Mouse (Mus musculus): ENCODE measurements around the gene Peli3. TPM values are rescaled to one million over a fixed set of nuclear protein-coding genes. Genes with fewer than 3 reads are reported as not detected.

Peli3 gene
- polyA plus RNA-seq, 1 experiment from 2014 or later = 2.2 TPM

GRCm38 (mm10) chr19:4925121-4925860 lies 17.6 kb downstream of the Peli3 start:
- WGBS = 96% methylated on average over 11 of the region's 11 CpGs

DNA sequence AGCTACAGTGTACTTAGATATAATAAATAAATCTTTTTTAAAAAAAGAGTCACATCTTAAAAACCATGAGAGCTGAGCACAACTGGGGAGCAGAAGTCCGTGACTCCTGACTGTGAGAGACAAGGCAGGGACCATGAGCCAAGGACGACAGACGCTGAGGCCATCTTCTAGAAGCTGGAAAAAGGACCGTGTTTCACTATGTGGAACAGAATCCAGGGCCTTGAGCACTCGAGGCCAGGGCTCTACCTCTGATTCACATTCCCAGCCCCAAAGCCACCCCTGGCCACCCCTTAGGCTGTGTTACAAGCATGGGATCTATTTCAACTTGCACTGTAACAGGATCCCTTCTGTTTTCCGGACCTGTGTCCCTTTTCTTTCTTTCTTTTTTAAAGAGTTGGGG lies 23.3 kb downstream of the Peli3 start:
- H3K9me3 ChIP-seq (ENCODE audit: control insufficient read depth, low read length) = no peaks in the 10 kb centered on the region
- peaks cover 98% of the 10 kb centered on the region for H3K36me3 ChIP-seq (ENCODE audit: control insufficient read depth, insufficient read depth, low read length)
- no peaks in the 10 kb centered on the region for H3K4me1 ChIP-seq (replicated peaks; ENCODE audit: control insufficient read depth, insufficient read depth, low read length)
- ATAC-seq (replicated peaks; ENCODE audit: low FRiP score, low TSS enrichment, low read depth) (no peak), DNase-seq (ENCODE audit: low spot score) (no peak)
- no peak overlapping the region for H3K4me2 ChIP-seq (ENCODE audit: low read length)
- no peak overlapping the region for H3K27ac ChIP-seq (ENCODE audit: low read depth)
- H3K4me3 ChIP-seq (ENCODE audit: low read depth, low read length) = no peak overlapping the region
- H3K9ac ChIP-seq (ENCODE audit: low read length) = no peak overlapping the region
- 77% methylated on average over 6 of the region's 6 CpGs for WGBS
- no peaks in the 10 kb centered on the region for H3K27me3 ChIP-seq (replicated peaks; ENCODE audit: control insufficient read depth, insufficient read depth, low read length)

More at GRCm38 (mm10) chr19:4925121-4925860, 17.6 kb downstream of the Peli3 start:
- Histone ChIP-seq H3K27ac (ENCODE audit: low read depth) (no peak overlapping the region), H3K4me3 (ENCODE audit: low read depth, low read length) (no peak overlapping the region), H3K27me3 (replicated peaks; ENCODE audit: control insufficient read depth, insufficient read depth, low read length) (no peaks in the 10 kb centered on the region), H3K4me1 (replicated peaks; ENCODE audit: control insufficient read depth, insufficient read depth, low read length) (peaks cover 12% of the 10 kb centered on the region), H3K36me3 (ENCODE audit: control insufficient read depth, insufficient read depth, low read length) (peaks cover 58% of the 10 kb centered on the region), H3K4me2 (ENCODE audit: low read length) (no peak overlapping the region), H3K9me3 (ENCODE audit: control insufficient read depth, low read length) (no peaks in the 10 kb centered on the region), H3K9ac (ENCODE audit: low read length) (no peak overlapping the region)
- DNase-seq (ENCODE audit: low spot score) (no peak), ATAC-seq (replicated peaks; ENCODE audit: low FRiP score, low TSS enrichment, low read depth) (no peak)

DNA sequence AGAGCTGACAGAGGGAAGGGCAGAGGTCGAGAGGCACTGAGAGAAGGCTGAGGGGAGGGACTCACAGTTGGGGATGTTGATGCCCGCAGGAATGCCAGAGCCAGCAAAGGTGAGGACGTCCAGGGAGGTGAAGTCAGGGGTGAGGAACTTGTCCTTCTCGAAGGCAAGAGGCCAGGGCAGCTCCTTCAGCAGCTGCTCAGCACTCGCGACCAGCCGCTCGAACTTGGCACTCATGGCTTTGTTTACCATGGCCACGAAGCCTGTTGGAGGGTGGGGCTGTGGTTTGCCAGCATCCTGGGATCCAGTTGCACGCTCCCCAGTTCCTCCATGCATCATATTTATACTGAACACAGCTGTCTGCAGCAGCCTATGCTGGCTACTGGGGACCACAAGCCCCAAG lies 26.1 kb downstream of the Peli3 start:
- DNase-seq (ENCODE audit: low spot score) = no peak
- Histone ChIP-seq H3K4me3 (ENCODE audit: low read depth, low read length) (no peak overlapping the region), H3K27ac (ENCODE audit: low read depth) (no peak overlapping the region), H3K36me3 (ENCODE audit: control insufficient read depth, insufficient read depth, low read length) (peaks cover 98% of the 10 kb centered on the region), H3K27me3 (replicated peaks; ENCODE audit: control insufficient read depth, insufficient read depth, low read length) (no peaks in the 10 kb centered on the region), H3K4me1 (replicated peaks; ENCODE audit: control insufficient read depth, insufficient read depth, low read length) (no peaks in the 10 kb centered on the region), H3K9ac (ENCODE audit: low read length) (no peak overlapping the region), H3K4me2 (ENCODE audit: low read length) (no peak overlapping the region), H3K9me3 (ENCODE audit: control insufficient read depth, low read length) (no peaks in the 10 kb centered on the region)
- WGBS = 83% methylated on average over 10 of the region's 10 CpGs
- no peak for ATAC-seq (replicated peaks; ENCODE audit: low FRiP score, low TSS enrichment, low read depth)

DNA sequence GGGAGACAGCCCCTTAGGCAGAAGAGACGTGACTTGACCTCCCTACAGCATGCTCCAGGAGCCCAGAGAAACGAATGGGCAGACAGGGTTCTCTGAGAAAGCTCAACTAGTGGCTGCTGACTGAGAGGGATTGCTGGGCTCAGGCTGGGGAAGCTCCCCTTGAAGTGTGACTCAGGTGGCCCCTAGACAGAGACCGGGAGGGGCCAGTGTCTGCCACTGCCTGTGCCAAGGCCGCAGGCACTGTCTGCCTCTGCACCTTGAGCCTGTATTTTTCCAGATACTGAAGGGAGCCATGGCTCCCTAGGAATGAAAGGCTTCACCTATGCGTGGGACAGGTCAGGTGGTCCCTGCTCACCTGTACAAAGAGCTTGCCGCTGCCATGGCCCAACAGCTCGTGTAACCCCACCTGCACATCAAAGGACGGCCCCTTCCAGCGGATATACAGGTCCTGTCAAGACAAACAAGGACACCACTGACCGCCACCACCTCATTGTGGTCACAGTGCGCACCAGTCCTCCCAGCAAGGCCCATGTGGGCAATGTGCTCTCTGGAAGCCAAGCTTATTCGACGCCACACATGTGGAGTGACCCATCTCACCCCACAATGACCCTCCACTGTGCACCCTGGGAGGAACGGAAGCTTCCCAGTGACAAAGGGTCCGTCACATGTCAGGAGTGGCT lies 26.9 kb downstream of the Peli3 start:
- H3K4me1 ChIP-seq (replicated peaks; ENCODE audit: control insufficient read depth, insufficient read depth, low read length) = no peaks in the 10 kb centered on the region
- no peaks in the 10 kb centered on the region for H3K9me3 ChIP-seq (ENCODE audit: control insufficient read depth, low read length)
- peaks cover 98% of the 10 kb centered on the region for H3K36me3 ChIP-seq (ENCODE audit: control insufficient read depth, insufficient read depth, low read length)
- H3K4me2 ChIP-seq (ENCODE audit: low read length) = no peak overlapping the region
- ATAC-seq (replicated peaks; ENCODE audit: low FRiP score, low TSS enrichment, low read depth) = no peak
- H3K27me3 ChIP-seq (replicated peaks; ENCODE audit: control insufficient read depth, insufficient read depth, low read length) = no peaks in the 10 kb centered on the region
- no peak overlapping the region for H3K4me3 ChIP-seq (ENCODE audit: low read depth, low read length)
- no peak for DNase-seq (ENCODE audit: low spot score)
- no peak overlapping the region for H3K9ac ChIP-seq (ENCODE audit: low read length)
- H3K27ac ChIP-seq (ENCODE audit: low read depth) = no peak overlapping the region
- 90% methylated on average over 15 of the region's 15 CpGs for whole genome bisulfite sequencing

- Histone ChIP-seq H3K4me1 (replicated peaks; ENCODE audit: control insufficient read depth, insufficient read depth, low read length) (peaks cover 6% of the 10 kb centered on the region), H3K36me3 (ENCODE audit: control insufficient read depth, insufficient read depth, low read length) (peaks cover 69% of the 10 kb centered on the region), H3K4me2 (ENCODE audit: low read length) (no peak overlapping the region), H3K4me3 (ENCODE audit: low read depth, low read length) (no peak overlapping the region), H3K27me3 (replicated peaks; ENCODE audit: control insufficient read depth, insufficient read depth, low read length) (no peaks in the 10 kb centered on the region), H3K9ac (ENCODE audit: low read length) (no peak overlapping the region), H3K27ac (ENCODE audit: low read depth) (no peak overlapping the region), H3K9me3 (ENCODE audit: control insufficient read depth, low read length) (no peaks in the 10 kb centered on the region)
- ATAC-seq (replicated peaks; ENCODE audit: low FRiP score, low TSS enrichment, low read depth) = no peak
- 92% methylated on average over 7 of the region's 7 CpGs for WGBS
- no peak for DNase-seq (ENCODE audit: low spot score)
These were observed 33.6 kb downstream of the Peli3 start for GRCm38 (mm10) chr19:4909376-4909775.

DNA sequence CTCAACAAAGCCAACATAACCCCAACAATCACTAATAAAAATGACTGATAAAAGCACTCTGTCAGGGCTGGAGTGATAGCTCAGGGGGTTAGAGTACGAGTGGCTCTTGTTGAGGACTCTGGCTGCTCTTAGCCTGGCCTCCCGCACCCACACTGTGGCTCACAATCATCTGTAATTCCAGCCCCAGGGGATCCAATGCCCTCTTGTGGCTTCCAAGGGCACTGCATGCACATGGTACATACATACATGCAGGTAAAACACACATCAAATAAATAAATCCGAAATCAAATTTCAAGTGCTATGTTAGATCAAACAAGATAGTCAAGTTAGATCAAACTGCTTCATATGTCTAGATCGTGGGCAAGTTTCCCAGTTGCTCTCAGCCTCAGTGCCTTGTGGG lies 34.8 kb downstream of the Peli3 start:
- peaks cover 56% of the 10 kb centered on the region for H3K36me3 ChIP-seq (ENCODE audit: control insufficient read depth, insufficient read depth, low read length)
- DNase-seq (ENCODE audit: low spot score) (no peak), ATAC-seq (replicated peaks; ENCODE audit: low FRiP score, low TSS enrichment, low read depth) (no peak)
- no peak overlapping the region for H3K4me3 ChIP-seq (ENCODE audit: low read depth, low read length)
- no peaks in the 10 kb centered on the region for H3K9me3 ChIP-seq (ENCODE audit: control insufficient read depth, low read length)
- no peak overlapping the region for H3K27ac ChIP-seq (ENCODE audit: low read depth)
- peaks cover 6% of the 10 kb centered on the region for H3K4me1 ChIP-seq (replicated peaks; ENCODE audit: control insufficient read depth, insufficient read depth, low read length)
- H3K9ac ChIP-seq (ENCODE audit: low read length) = no peak overlapping the region
- WGBS = 84% methylated on average over 4 of the region's 4 CpGs
- no peak overlapping the region for H3K4me2 ChIP-seq (ENCODE audit: low read length)
- H3K27me3 ChIP-seq (replicated peaks; ENCODE audit: control insufficient read depth, insufficient read depth, low read length) = no peaks in the 10 kb centered on the region

- H3K4me3 ChIP-seq (ENCODE audit: low read depth, low read length) = peak within 1 kb of the TSS; percentile 59
- H3K27ac ChIP-seq (ENCODE audit: low read depth) = no peak within 1 kb of the TSS
- 8% methylated on average over 31 of the region's 31 CpGs for WGBS
- DNase-seq (ENCODE audit: low spot score) (peak; percentile 95), ATAC-seq (replicated peaks; ENCODE audit: low FRiP score, low TSS enrichment, low read depth) (peak; percentile 65)
- peaks cover 37% of the 10 kb centered on the region for H3K36me3 ChIP-seq (ENCODE audit: control insufficient read depth, insufficient read depth, low read length)
- peaks cover 6% of the 10 kb centered on the region for H3K4me1 ChIP-seq (replicated peaks; ENCODE audit: control insufficient read depth, insufficient read depth, low read length)
- H3K4me2 ChIP-seq (ENCODE audit: low read length) = peak within 1 kb of the TSS; percentile 71
- no peaks in the 10 kb centered on the region for H3K27me3 ChIP-seq (replicated peaks; ENCODE audit: control insufficient read depth, insufficient read depth, low read length)
- H3K9ac ChIP-seq (ENCODE audit: low read length) = peak within 1 kb of the TSS; percentile 27; the same call in 1 of the 2 replicates
- no peaks in the 10 kb centered on the region for H3K9me3 ChIP-seq (ENCODE audit: control insufficient read depth, low read length)
These were observed 36.7 kb downstream of the Peli3 start, which contains the start of gene Bbs1 for GRCm38 (mm10) chr19:4905979-4906794. TSS of gene Bbs1 (minus strand) at chr19:4906628.

GRCm38 (mm10) chr19:4899888-4900287 lies 43.0 kb downstream of the Peli3 start:
- Histone ChIP-seq H3K9me3 (ENCODE audit: control insufficient read depth, low read length) (no peaks in the 10 kb centered on the region), H3K9ac (ENCODE audit: low read length) (no peak overlapping the region), H3K4me3 (ENCODE audit: low read depth, low read length) (no peak overlapping the region), H3K4me2 (ENCODE audit: low read length) (no peak overlapping the region), H3K27ac (ENCODE audit: low read depth) (no peak overlapping the region), H3K4me1 (replicated peaks; ENCODE audit: control insufficient read depth, insufficient read depth, low read length) (no peaks in the 10 kb centered on the region), H3K27me3 (replicated peaks; ENCODE audit: control insufficient read depth, insufficient read depth, low read length) (no peaks in the 10 kb centered on the region), H3K36me3 (ENCODE audit: control insufficient read depth, insufficient read depth, low read length) (no peaks in the 10 kb centered on the region; the same call in 1 of the 2 replicates)
- ATAC-seq (replicated peaks; ENCODE audit: low FRiP score, low TSS enrichment, low read depth) (no peak), DNase-seq (ENCODE audit: low spot score) (no peak)
- WGBS = 76% methylated on average over 3 of the region's 3 CpGs
